Mouse (Mus musculus): ENCODE measurements at regions not wholly inside any gene's neighbourhood (a gene's known extent, or its start where the extent isn't known, plus 50 kb on each side); places are given as distances from the start of the nearest gene placed in this dataset.
A peak's percentile ranks its signal among the peaks of the same experiment; 100 is the strongest.

GRCm38 (mm10) chr3:58310390-58310789 lies 104.1 kb upstream of the Tsc22d2 start:
- no peak for DNase-seq (ENCODE audit: low spot score in 2 of 2)

DNA sequence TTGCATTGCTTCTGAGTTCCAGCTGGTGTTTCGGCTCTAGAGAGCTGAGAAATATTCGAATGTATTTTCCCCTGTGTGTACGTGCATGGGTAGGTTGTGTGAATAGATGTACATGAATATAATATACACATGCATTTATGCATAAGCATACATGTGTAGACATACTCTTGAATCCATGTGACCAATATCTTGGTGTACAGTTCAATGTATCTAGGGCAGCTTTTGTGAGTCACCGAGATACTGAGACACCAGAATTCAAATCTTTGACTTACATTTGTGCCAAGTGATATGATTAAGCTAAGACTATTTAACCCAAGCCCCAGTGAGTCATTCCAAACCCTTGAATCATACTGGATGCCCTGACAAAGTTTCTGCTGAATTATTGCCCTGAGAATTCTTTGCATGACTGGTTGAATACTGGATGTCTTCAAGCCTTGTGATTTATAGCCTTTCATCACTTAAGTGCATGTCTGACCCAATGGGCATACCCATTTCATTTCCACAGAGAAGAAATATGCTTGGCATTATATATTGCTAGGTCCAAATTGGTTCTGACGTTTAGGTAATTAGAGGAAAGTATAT lies 103.3 kb upstream of the Tsc22d2 start:
- DNase-seq (ENCODE audit: low spot score in 2 of 2): no peak

DNA sequence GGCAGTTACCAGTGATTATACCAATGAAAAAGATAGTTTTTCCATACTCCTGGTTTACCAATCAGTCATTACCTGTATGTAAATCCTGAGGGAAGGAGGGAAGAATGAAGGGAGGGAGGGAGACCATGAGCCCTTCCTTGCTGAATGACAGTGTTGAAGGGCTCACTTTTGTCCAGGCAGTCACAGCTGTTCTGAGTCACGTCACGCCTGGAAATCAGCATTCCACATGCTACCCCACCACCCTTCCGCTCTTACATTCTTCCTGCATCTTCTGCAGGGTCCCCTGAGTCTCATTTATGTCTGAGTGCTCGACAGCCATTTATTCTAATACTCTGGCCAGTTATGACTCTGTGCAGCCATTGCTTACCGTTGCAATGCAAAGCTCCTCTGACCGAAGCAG lies 101.9 kb upstream of the Tsc22d2 start:
- no peak for DNase-seq (ENCODE audit: low spot score in 2 of 2)

- DNase-seq (ENCODE audit: low spot score in 2 of 2): no peak
Measured at GRCm38 (mm10) chr3:58315236-58315635, 99.3 kb upstream of the Tsc22d2 start.

- no peak for DNase-seq (ENCODE audit: low spot score in 2 of 2)
Measured at GRCm38 (mm10) chr3:58317240-58317639, 97.3 kb upstream of the Tsc22d2 start.

DNA sequence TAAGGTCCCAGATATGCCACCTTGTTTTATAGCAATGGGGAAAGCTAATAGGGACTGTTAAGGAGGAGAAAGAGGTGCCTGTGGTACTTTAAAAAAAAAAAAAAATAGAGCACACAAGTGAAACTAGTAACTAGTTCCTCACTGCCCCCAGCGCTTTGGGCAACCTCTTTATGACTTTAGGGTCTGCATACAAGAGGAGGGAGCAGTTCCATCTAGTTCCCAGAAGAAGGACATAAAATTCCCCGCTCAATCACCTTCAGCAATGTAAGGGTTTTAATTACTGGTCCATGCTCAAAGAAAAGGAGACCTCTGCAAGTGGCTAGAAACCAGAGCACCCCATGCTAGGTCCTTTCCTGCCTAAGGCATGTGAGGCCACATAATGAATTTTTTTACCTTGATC lies 95.8 kb upstream of the Tsc22d2 start:
- DNase-seq (ENCODE audit: low spot score in 2 of 2): no peak

DNA sequence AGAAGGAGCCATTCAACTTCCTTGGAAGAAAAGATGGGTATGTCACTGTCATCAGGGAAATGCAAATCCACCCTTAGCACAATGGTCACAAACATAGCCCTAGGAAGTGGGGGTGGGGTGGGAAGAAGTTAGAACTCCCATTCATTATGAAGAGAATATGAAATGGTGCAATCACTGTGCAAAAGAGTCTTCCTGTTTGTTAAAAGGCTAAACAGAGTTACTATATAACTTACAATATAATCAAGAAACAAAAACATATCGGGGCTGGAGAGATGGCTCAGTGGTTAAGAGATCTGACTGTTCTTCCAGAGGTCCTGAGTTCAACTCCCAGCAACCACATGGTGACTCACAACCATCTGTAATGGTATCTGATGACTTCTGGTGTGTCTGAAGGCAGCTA lies 95.1 kb upstream of the Tsc22d2 start:
- DNase-seq (ENCODE audit: low spot score in 2 of 2): no peak

DNA sequence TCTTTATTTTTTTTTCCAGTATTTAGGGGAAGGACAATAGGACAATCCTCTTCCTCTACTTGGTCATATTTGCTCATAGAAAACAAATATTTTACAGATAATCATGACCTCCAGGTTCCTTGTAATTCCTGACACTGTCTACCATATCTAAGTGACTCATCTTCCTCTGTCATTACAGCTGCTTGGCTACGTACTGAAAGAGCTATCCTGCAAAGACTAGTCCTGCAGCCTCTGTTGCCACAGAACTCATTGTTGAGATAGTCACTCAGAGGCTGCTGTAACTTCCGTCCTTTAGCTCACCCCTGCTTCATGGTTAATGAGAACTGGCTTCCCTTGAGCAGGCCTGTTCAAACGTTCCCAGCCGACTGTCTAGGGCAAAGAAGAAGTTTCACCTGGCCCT lies 93.7 kb upstream of the Tsc22d2 start:
- DNase-seq (ENCODE audit: low spot score in 2 of 2): no peak

DNA sequence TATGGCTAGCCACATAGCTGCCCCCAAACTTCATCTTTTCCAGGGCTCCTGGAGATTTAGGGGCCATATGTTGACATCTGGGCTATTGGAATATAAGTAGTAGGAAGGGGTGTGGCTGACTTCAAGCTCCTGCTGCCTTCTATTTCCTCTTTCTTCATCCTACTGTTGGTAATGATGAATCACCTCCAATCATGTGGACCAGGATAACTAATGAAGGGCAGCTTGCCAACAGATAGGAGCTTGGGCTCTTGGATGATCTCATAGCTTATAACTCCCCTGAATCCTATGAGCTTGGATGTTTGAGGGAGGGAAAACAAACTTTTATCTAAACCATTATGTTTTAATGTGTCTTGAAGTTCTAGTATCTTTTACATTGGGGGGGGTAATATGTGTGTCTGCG lies 92.2 kb upstream of the Tsc22d2 start:
- no peak for DNase-seq (ENCODE audit: low spot score in 2 of 2)

DNA sequence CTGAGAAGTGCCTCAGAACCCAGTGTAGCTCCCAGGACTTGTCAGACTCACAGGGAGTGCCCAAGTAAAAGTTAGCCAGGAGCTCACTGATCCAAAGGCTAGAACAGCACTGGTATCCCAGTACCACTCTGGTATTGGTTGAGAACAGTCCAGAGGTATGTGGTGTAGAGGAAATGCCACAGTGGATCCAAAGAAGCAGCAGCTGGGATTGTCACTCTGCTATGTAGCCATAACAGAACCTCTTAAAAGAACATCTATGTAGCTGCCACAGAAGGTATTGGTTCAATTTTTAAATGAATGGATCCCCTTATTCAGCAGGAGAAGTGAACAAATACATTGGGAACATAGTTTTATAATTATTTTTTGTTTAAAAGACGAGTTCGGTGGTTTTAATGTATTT lies 86.8 kb upstream of the Tsc22d2 start:
- no peak for DNase-seq (ENCODE audit: low spot score in 2 of 2)

- DNase-seq (ENCODE audit: low spot score in 2 of 2): peak; percentile 8 to 12
Measured at GRCm38 (mm10) chr3:58330186-58330585, 84.3 kb upstream of the Tsc22d2 start.

DNA sequence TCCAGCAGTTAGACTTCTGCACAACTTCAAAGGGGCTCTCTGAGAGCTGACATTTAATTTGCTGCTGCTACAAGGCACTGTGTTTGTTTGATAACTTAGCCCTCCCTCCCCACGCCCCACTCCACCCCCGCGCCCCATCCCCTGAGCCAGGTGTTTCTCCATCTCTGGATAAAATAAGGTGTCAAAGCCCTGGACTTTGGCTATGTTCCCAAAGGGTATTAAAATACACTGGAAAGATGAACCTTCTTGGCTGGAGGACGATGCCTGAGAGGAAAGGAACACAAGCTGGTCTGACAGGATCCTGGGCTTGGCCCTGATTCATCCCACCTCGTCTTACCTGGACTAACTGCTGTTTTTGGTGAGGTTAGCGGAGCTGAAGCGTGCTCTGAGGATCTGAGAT lies 80.5 kb upstream of the Tsc22d2 start:
- DNase-seq (ENCODE audit: low spot score in 2 of 2): no peak

DNA sequence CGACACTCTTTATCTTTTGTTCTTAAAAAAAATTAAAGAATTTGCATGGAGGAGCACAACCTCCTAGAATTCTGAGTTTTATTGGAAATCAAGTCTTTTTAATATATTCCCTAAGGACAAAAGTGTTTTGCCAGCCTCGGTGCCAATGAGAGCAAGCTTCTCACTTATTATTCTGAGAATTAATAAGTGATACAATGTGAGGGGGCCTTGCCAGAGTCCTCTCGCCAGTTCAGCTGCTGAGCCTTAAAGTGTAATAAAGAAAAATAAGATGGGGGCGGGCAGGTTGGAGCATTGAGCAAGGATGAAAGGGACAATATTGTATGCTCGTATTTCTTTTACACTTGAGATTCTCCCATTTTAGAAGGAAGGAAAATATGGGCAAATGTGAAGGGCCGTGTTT lies 79.2 kb upstream of the Tsc22d2 start:
- DNase-seq (ENCODE audit: low spot score in 2 of 2): no peak

GRCm38 (mm10) chr3:58336135-58336534 lies 78.4 kb upstream of the Tsc22d2 start:
- no peak for DNase-seq (ENCODE audit: low spot score in 2 of 2)

- no peak for DNase-seq (ENCODE audit: low spot score in 2 of 2)
Measured at GRCm38 (mm10) chr3:58336590-58336989, 77.9 kb upstream of the Tsc22d2 start.

DNA sequence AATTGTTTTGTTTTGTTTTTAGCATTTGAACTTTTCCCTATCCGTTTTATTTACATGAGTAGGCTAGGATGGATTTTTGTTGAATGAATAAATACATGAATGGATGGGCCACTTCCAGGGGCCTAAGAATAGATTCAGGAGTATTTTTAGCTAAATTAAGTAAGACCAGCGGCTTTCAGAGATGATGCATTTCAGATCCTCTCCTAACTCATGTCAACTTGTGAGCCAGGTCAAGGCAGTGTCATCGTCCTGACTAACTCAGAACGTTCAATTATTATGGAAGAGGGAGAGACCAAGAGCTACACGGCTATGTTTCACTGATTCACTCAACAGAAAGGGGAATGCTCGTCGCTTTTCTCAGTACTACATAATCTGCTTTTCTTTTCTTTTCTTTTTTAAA lies 75.5 kb upstream of the Tsc22d2 start:
- no peak for DNase-seq (ENCODE audit: low spot score in 2 of 2)

GRCm38 (mm10) chr3:58342096-58342495 lies 72.4 kb upstream of the Tsc22d2 start:
- DNase-seq (ENCODE audit: low spot score in 2 of 2): no peak

GRCm38 (mm10) chr3:58362563-58362962 lies 52.0 kb upstream of the Tsc22d2 start:
- no peak for DNase-seq (ENCODE audit: low spot score in 2 of 2)

- no peak for DNase-seq (ENCODE audit: low spot score in 2 of 2)
Measured at GRCm38 (mm10) chr3:58364526-58364925, 50.0 kb upstream of the Tsc22d2 start.

All from right cerebral cortex, postnatal 36 days (tissue).